Mouse (Mus musculus) CH12F3 (cell line): ENCODE results near the gene Ift81.

Source experiments
- in situ Hi-C: fragments of 300-500 bp; cut with MboI; formaldehyde crosslinking; loops from 2 replicates; pipeline ENCODE4 v1.14.3; 2020; ENCODE audit warnings: low sequenced_read_pairs

Gene Ift81

GRCm38 (mm10) chr5:122516901-122517300 lies 97.4 kb downstream of the Ift81 start:
- in situ Hi-C loops: no loop called here

- in situ Hi-C loops: no loop called here
Observed at GRCm38 (mm10) chr5:122516029-122516730, 98.1 kb downstream of the Ift81 start.

GRCm38 (mm10) chr5:122514127-122514521 lies 100.2 kb downstream of the Ift81 start:
- in situ Hi-C loops: no loop called here

- in situ Hi-C loops: no loop called here
Observed at GRCm38 (mm10) chr5:122513421-122514126, 100.7 kb downstream of the Ift81 start.

- in situ Hi-C loops: no loop called here
Observed at GRCm38 (mm10) chr5:122512011-122512410, 102.3 kb downstream of the Ift81 start.

- in situ Hi-C loops: no loop called here
Observed at GRCm38 (mm10) chr5:122511405-122511804, 102.9 kb downstream of the Ift81 start.

GRCm38 (mm10) chr5:122510651-122511157 lies 103.6 kb downstream of the Ift81 start:
- in situ Hi-C loops: no loop called here

- in situ Hi-C loops: no loop called here
Observed at GRCm38 (mm10) chr5:122509608-122510007, 104.7 kb downstream of the Ift81 start.

GRCm38 (mm10) chr5:122508861-122509306 lies 105.4 kb downstream of the Ift81 start:
- in situ Hi-C loops: no loop called here

- in situ Hi-C loops: no loop called here
Observed at GRCm38 (mm10) chr5:122507396-122507795, 106.9 kb downstream of the Ift81 start.

GRCm38 (mm10) chr5:122506462-122506861 lies 107.9 kb downstream of the Ift81 start:
- in situ Hi-C loops: no loop called here

GRCm38 (mm10) chr5:122505554-122505953 lies 108.8 kb downstream of the Ift81 start:
- in situ Hi-C loops: no loop called here

GRCm38 (mm10) chr5:122503760-122504119 lies 110.6 kb downstream of the Ift81 start:
- in situ Hi-C loops: no loop called here

GRCm38 (mm10) chr5:122503015-122503759 lies 111.1 kb downstream of the Ift81 start:
- in situ Hi-C loops: no loop called here

GRCm38 (mm10) chr5:122502077-122502941 lies 112.0 kb downstream of the Ift81 start, which contains the start of gene Atp2a2:
Gene Atp2a2, minus strand, starts transcription at chr5:122502225.
- in situ Hi-C loops: no loop called here

GRCm38 (mm10) chr5:122501101-122502076 lies 112.9 kb downstream of the Ift81 start:
- in situ Hi-C loops: no loop called here

- in situ Hi-C loops: no loop called here
Observed at GRCm38 (mm10) chr5:122500563-122500962, 113.8 kb downstream of the Ift81 start.
